Mouse (Mus musculus): ENCODE data around the gene Olfr605.
"Not testable (repeated sequence)": the region's sequence is repeated elsewhere in the genome, so short reads cannot be mapped to it uniquely, and the experiment has no call there.

DNA sequence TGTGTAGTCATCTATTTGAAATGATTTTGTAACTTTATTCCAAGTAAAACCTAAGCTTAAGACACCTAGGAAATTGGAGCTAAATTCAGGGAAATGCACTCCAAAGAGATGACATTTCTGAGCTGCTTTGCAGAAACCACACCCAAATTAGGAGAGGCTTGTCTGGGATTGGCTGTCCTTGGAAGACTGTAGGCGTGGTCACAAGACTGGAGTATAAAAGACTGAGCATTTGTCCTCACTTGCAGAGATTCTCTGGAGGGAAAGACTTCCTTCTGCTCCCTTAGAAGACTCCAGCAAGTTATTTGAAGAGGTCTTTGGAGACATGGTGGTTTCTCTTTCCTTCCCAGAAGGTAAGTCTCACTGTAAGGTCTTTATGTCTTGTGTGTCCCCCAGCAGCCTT lies 30.5 kb downstream of the Olfr605 start, which contains the start of gene Usp17lc:
- not testable (repeated sequence) for TF ChIP-seq CTCF, POLR2A (IDR thresholded peaks at IDR 0.05; ENCODE audit: extremely low read depth, insufficient read depth, low read length)

Measured in cortical plate, adult 2 months (tissue).